Mouse (Mus musculus): ENCODE results near the gene Kpnb1. TPM values are rescaled to one million over a fixed set of nuclear protein-coding genes. Genes with fewer than 3 reads are reported as not detected.
"Not testable (repeated sequence)": the region's sequence is repeated elsewhere in the genome, so short reads cannot be mapped to it uniquely, and the experiment has no call there.

The Kpnb1 gene
- total RNA-seq (2014; fragmentation: Nextera tagmentation) (165 and 169 TPM in 2 replicates), total RNA-seq (2017) (300 and 382 TPM in 2 replicates)

DNA sequence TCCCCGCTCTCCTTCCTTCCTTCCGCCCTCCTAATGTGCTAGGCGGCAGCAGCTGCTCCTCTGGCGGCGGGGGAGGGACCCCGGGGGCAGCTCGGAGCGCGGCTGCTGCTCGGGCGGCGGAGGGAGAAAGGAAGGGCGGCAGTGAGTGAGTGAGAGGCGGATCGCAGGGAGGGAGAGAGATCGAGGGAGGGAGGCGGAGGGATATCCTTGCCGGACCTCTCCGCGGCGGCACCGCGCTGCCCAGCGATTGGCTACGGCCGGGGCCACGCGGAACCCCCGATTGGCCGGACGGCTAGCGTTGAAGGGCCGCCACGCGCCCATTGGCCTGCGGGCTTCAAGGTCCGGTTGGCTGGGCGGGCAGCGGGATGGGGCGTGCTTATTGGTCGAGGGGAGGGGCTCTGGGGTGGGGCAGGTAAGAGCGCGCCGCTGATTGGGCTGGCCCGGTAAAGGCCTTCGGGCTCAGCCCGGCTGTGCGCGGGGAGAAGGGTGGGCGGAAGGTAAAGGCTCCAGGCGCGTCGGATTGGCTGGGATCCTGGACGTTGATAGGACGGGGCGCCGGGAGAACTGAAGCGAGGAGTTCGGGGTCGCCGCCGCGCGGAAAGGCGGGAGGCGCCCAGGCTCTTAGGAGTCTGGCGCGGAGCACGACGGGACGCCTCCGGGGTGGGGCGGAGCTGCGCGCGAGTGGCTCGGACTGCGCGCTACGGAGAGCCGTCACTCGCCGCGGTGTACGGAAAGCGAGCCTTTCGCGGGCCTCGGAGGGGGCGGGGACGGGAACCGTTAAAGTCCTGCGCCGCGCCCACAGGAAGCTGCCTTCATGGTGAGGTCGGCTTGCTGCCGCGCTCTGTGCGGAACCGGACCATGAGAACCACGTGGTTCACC is at the start of gene Kpnb1:
Gene Kpnb1 (minus strand): TSS at position 118 of the 879 bp plus-strand sequence.
- ATAC-seq (replicated peaks; ENCODE audit: poor library complexity, severe bottlenecking) = peak; percentile 69

DNA sequence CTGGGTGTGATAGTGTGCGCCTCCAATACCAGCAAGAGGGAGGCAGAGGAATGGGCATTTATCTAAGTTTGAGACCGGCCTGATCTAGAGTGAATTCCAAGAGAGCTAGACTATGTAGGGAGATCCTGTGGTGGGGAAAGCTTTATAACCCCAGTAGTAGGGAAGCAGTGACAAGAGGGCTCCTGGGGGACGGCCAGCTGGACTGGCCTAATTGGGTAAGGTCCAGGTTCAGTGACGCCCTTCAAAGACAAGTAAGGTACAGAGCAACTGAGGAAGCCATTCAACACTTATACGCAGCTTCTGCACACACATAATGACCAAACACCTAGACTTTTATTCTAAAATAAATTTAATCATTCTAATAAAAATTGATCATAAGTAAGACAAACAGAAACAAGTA is 44.8 kb upstream of the Kpnb1 start:
- no peak for ATAC-seq (replicated peaks; ENCODE audit: poor library complexity, severe bottlenecking)

DNA sequence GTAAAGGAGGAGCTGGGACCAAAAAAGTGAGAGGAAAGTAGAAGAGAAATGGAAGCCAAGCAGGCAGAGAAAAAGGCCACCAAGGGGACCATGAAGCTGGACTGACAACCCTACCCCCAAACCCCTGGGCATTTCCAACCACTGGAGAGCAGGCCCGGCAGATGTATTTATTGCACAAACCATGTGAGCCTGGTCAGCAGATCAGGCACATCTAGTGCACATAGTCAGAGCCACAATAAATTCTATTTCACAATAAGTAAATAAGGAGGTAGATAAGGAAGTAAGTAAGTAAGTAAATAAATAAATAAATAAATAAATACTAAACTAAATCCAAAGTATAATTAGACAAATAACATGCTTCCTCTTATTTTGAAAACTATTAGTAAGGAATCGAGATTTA is 41.7 kb upstream of the Kpnb1 start:
- ATAC-seq (replicated peaks; ENCODE audit: poor library complexity, severe bottlenecking) = no peak

DNA sequence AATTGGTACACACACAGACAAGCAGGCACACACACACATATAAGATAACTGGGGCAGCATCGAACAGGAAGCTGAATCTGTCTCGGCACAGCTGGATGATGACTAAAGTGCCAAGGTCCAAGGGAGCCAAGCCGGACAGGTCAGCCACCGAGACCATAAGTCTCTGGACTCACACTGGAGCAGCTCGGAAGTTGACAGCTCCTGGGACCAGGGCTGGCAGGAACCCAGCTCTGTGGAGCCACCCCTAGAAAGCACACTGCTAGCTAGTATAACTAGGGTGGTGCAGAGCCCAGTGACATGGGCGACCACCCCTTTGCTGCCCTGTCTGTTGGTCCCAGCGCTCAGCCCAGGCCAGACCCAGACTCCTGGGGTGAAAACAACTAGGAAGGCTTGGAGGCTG is 41.3 kb upstream of the Kpnb1 start:
- ATAC-seq (replicated peaks; ENCODE audit: poor library complexity, severe bottlenecking) = no peak

DNA sequence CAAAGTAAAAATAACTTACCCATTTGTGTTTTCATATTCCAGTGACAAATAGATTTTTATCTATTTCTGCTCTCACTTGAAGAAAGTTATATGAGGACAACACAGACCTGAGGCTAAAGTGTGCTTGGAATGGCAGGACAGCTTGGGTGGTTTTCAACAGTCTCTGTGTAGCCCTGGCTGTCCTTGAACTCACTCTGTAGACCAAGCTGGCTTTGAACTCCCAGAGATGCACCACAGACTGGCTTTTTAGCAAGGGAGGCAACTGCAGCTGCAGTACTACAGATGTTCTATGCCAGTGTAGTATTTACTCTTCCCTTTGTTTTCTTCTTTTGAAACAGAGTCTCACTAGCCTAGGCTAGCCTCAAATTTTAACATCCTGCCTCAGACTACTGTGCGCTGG is 38.5 kb upstream of the Kpnb1 start:
- no peak for ATAC-seq (replicated peaks; ENCODE audit: poor library complexity, severe bottlenecking)

DNA sequence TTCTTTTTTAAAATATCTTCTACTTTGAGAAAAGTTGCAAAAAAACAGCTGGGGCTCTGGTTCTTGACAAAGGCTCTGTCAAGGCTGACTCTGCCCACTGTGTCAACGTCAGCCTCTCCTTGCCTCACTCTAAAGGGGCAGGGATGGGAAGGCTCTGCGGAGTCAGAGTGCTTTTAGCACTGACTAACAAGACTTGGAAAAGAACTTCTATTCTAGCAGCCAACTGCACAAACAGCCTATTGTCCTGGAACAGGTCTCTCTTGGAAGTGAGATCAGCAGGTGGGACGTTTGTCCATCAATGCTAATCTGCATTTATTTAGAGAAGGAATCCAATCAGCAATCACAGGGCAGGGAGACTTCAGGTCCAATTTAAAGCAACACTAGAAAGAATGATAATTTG is 35.8 kb upstream of the Kpnb1 start:
- ATAC-seq (replicated peaks; ENCODE audit: poor library complexity, severe bottlenecking) = no peak

DNA sequence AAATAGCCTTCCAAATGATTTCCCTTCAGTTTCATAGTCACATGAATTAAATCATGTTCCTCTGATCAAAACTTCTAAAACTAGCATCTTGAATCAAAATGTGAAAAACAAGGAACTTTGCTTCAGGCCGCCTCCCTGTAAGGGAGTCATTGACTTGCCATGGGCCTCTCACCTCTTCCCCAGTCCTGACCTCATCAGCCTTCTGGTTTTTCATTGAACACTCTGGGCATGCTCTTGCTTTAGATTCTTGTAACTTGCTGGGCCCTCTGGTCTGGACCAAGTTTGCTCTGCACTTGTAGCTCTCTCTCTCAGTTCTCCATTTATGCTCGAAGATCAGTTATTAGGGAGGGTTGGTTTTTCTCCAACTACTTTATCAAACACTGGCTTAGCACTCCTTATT is 33.9 kb upstream of the Kpnb1 start:
- ATAC-seq (replicated peaks; ENCODE audit: poor library complexity, severe bottlenecking) = no peak

DNA sequence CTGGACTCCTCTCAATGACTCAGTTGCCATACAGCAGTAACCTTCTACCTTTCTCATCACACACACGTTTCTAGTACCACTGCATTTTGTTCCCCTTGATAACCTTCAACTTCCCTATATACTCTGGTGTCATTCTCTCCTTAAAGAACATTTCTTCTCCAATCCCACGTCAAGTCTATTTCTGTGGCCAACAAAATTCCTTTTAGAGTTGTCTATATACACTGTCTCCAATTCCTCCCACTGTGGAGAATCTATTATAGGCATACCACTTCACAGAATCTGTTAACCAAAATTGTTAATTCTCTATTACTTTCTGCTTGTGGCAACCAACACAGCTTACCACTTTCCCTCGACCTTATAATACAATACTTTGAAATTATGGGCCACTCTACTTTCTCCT is 32.5 kb upstream of the Kpnb1 start:
- no peak for ATAC-seq (replicated peaks; ENCODE audit: poor library complexity, severe bottlenecking)

DNA sequence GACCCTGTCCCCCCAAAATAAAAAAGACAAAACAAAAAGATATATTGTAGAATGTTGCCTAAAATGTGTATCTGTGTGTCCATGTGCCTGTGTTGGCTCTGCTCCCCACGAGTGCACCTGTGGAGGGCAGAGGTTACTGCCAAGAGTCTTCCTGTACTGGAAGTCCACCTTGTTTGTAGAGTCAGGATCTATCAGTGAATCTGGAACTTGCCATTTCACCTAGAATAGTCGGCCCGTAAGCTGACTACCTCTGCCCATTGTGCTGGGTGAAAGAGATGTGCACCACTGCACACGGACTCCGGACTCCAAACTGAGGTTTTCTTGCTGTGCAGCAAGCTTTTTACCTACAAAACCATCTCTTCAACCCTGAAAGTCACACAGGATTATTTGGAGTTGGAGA is 26.7 kb upstream of the Kpnb1 start:
- no peak for ATAC-seq (replicated peaks; ENCODE audit: poor library complexity, severe bottlenecking)

DNA sequence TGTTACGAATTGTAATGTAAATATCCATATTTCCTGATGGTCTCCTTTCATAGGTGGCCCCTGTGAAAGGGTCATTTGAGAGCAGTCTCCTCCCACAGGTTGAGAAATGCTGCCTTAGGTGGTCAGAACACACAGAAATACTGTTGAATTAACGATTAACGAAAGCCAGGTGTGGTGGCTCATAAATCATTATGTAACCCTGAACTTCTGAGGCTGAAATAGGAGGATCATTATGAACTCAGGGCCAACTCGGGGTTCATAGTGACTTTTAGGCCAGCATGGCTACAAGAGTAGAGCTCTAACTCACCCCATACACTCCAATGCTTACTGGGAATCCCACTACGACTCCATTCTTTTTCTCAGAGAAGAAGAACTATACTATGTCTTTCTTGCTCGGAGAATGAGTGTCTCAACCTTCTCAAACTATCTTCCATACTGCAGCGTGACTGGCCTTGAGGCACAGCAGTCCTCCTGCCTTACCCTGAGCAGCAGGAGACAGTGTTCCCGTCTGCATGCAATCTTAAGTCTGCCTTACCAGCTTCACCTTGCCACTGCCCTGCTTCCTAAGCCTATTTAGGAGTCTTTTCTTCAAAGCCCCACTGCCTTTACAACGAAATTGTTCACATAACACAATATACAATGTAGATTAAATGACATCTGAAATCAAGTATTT is 23.2 kb upstream of the Kpnb1 start:
- ATAC-seq (replicated peaks; ENCODE audit: poor library complexity, severe bottlenecking) = no peak

DNA sequence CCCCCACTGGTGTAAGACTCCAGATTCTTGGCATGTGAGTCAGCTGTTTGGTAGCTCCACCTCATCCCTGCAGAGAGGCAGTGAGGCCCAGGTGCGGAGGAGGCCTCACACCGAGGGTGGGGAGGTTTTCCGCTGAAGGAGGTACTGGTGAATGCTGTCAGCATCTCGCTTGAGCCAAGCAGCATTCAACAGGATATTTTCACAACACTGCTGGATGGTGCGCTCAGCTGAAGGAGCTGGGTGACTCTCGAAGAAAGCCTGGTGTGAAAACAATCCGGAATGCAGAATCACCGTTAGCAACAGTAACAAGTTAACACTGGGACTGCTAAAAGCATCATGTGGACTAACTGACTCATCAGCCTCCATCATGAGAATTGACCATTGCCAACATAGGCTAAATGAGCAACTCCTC is 19.3 kb upstream of the Kpnb1 start:
- ATAC-seq (replicated peaks; ENCODE audit: poor library complexity, severe bottlenecking) = no peak

DNA sequence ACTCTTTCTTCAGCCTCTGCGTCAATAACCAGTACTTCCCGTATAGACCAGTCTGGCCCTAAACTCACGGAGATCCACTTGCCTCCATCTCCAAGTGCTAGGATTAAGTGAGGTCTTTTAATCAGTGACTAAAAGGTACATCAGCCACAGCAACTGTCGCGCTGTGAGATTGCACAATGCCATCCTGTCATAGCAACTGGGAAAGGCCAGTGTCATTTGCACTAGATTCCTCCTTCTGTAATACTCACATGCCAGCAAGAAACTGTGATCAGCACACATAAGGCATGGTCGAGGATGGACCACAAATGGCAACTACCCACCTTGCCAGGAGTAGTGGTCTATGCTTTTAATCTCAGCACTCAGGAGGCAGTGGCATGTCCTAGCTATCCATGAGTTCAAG is 11.8 kb upstream of the Kpnb1 start:
- peak; percentile 61 for ATAC-seq (replicated peaks; ENCODE audit: poor library complexity, severe bottlenecking)

DNA sequence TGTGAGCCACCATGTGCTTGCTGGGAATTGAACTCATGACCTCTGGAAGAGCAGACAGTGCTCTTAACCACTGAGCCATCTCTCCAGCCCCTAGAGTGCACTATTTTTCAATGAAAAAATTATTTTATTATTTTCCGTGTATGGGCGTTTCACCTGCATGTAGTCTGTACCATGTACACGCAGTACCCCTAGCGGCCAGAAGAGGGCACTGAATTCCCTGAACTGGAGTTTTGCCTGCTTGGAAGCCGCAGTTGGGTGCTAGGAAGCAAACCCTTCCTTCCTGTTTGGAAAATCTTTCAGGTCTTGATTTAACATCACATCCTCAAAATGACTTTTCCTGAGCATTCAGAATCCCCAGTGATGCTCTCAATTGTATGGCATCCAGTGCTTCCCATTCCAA is 10.9 kb upstream of the Kpnb1 start:
- peak; percentile 58 for ATAC-seq (replicated peaks; ENCODE audit: poor library complexity, severe bottlenecking)

DNA sequence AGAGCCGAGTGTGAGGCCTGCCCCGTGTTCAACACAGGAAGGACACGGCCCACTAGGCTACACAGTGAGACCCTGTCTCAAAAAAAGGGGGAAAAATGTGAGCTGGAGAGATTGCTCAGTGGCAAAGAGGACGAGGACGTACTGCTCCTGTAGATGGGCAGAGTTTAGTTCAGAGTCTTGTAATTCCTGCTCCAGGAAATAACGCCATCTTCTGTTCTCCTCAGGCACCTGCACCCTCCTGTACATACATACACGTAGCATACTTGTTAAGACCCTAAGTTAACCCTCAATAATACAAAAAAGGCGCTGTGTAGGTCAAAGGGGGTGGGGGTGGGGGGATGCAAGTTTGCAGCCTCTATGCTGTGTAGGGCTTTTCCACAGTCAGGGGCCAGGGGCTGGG is 9.3 kb upstream of the Kpnb1 start:
- no peak for ATAC-seq (replicated peaks; ENCODE audit: poor library complexity, severe bottlenecking)

DNA sequence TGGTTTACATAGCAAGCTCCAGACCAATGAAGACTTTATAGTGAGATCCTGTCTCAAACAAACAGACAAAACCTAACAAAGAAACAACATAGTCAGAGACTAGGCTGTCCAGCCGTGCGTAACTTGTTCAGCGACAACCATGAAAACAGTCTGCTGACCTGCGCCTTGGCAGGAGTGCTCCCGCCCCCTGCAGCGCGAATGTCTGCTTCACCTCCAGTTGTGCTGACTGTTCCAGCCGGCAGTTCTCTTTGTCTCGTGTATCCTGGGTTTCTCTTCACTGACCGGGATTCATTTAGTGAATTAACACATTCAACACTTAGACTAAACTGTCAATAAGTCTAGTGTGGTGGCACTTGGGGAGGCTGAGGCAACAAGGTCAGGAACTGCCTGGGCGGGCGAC is 8.9 kb upstream of the Kpnb1 start:
- ATAC-seq (replicated peaks; ENCODE audit: poor library complexity, severe bottlenecking) = no peak

DNA sequence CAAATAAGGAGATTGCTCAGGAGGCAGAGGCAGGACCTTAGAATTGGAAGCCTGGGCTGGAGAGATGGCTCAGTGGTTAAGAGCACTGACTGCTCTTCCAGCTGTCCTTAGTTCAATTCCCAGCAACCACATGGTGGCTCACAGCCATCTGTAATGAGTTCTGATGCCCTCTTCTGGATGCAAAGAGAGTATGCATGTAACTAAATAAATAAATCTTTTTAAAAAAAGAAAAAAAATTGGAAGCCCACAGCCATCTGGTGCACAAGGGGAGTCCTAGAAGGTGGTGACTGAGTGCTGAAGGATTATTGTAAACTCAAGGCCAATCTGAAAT is 4.9 kb upstream of the Kpnb1 start:
- no peak for ATAC-seq (replicated peaks; ENCODE audit: poor library complexity, severe bottlenecking)

DNA sequence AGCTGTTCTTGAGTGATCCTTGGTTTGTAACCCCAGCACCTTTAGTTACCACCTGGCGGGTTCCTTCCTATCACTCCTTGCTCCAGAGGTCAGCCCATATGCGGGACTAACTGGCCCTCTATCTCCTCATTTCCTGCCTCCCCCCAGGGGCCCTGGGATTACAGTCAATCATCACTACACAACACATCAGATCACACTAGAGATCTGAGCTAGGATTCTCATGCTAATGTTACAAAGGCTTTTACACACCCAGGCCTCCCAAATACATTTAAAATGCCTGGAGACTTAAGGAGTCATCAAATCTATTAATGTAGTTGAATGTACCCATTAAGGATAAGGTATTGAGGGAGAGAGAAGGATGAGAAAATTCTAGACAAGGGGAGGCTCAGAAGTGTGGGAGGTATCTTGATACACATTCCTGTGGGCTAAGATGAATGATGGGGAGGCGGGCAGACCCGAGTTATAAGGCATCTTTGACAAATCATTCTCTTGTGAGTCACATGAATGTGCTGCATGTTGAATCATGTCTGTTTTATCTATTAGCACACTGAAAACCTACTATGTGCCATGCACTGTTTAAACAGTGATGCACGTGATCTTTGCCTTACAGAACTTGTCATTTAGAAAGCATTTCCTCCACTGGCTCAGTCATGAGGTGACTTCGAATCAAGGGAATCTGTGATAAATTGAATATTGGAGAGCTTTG is 4.4 kb upstream of the Kpnb1 start:
- no peak for ATAC-seq (replicated peaks; ENCODE audit: poor library complexity, severe bottlenecking)

DNA sequence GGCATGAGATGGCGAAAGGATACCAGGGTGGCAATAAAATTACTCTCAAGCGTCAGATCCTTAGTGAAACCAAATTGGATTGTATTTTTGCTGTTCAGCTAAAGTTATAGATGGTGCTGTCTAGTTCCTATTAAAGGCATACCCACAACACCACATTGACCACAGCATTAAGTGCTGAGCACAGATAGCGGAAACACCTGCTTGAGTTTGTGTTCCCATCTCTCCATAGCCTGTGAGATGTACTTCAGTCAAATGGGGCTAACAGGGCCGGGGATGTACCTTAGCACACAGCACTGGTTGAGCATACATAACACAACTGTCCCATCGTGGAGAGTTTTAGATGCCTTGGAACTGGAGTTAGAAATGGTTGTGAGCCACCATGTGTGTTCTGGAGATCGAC is 3.3 kb upstream of the Kpnb1 start:
- peak; percentile 27 for ATAC-seq (replicated peaks; ENCODE audit: poor library complexity, severe bottlenecking)

DNA sequence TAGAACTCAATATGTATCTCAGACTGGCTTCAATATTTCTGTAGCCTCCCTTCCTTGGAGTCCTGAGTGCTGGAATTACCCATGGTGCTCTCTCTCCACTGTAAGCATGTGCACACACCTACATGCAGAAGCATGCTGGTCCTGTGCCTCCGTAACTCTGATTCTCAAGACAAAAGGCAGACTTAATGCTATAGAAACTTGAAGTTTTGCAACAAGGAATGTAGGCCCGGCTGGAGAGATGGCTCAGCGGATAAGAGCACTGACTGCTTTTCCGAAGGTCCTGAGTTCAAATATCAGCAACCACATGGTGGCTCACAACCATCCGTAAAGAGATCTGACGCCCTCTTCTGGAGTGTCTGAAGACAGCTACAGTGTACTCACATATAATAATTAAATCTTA is 2.0 kb upstream of the Kpnb1 start:
- ATAC-seq (replicated peaks; ENCODE audit: poor library complexity, severe bottlenecking) = not testable (repeated sequence)

DNA sequence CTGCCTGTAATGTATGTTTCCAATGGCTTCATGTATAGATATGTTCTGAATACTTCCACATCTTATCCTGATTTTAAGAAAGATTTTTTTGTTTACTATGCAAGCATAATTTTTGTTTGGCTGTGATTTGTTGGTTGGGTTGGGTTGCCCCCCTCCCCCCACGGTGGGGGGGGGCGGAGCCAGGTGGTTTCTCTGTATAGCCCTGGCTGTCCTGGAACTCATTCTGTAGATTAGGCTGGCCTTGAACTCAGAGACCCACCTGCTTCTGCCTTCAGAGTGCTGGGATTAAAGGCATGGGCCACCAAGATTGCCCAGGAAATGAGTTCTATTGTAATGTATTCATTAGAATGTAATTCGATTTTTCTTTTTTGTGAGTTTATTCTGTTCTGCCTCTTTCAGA is 1.6 kb upstream of the Kpnb1 start:
- ATAC-seq (replicated peaks; ENCODE audit: poor library complexity, severe bottlenecking) = no peak

DNA sequence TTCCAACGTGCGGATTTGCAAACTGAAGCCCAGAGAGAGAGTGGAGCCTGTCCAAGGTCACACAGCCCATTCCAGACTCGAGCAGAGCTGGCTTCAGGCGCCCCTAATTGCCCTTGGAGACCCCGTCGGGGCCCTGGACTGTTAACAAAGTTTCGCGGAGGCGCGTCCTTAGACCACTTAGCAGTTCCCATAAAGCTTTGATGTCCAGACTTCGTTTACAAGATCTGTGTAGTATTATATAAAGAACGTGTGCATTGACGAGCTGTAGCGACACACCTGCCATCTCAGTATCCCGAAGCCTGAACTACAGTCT is 918 bp upstream of the Kpnb1 start:
- no peak for ATAC-seq (replicated peaks; ENCODE audit: poor library complexity, severe bottlenecking)

Measured in granulocyte monocyte progenitor cell, adult 5-6 weeks (primary cell).